Mouse (Mus musculus) frontal cortex, adult 2 months (tissue): ENCODE measurements around the gene 2200002D01Rik. TPM values are rescaled to one million over a fixed set of nuclear protein-coding genes. Genes with fewer than 3 reads are reported as not detected.
A peak's percentile ranks its signal among the peaks of the same experiment; 100 is the strongest.

Experiments
- DNase-seq, 2 experiments: peaks; one replicate each; pipeline ENCODE4 v3.0.0; 2022; ENCODE audit warnings: low spot score in 1 of 2; ENCODE audit errors: extremely low spot score in 1 of 2
- polyA plus RNA-seq: library from polyadenylated mRNA; depleted of rRNA; stranded (reverse); fragments of >200 nt; gene quantifications from 2 replicates; pipeline ENCODE4 v1.2.3, GENCODE M21; 2012; rRNA removed

Gene 2200002D01Rik
- 0.34 and 0.40 TPM in 2 replicates for polyA plus RNA-seq

- DNase-seq = no peak
Measured at GRCm38 (mm10) chr7:29248261-29248841, at the start of gene 2200002D01Rik. Gene 2200002D01Rik (minus strand): TSS chr7:29248466.

- DNase-seq = peak in 1 of 2 experiments; percentile 80
Measured at GRCm38 (mm10) chr7:29296998-29297397, 48.7 kb upstream of the 2200002D01Rik start.

- DNase-seq = no peak
Measured at GRCm38 (mm10) chr7:29295861-29296647, 47.8 kb upstream of the 2200002D01Rik start.

GRCm38 (mm10) chr7:29294111-29294761, 46.0 kb upstream of the 2200002D01Rik start:
- no peak for DNase-seq

GRCm38 (mm10) chr7:29293131-29294065, 45.1 kb upstream of the 2200002D01Rik start:
- DNase-seq = no peak

GRCm38 (mm10) chr7:29292458-29293098, 44.3 kb upstream of the 2200002D01Rik start:
- DNase-seq = no peak

- DNase-seq = no peak
Measured at GRCm38 (mm10) chr7:29291616-29292457, 43.6 kb upstream of the 2200002D01Rik start.

- peak in 1 of 2 experiments; percentile 30 for DNase-seq
Measured at GRCm38 (mm10) chr7:29290691-29291485, 42.6 kb upstream of the 2200002D01Rik start.

- DNase-seq = no peak
Measured at GRCm38 (mm10) chr7:29289856-29290255, 41.6 kb upstream of the 2200002D01Rik start.

GRCm38 (mm10) chr7:29288942-29289638, 40.8 kb upstream of the 2200002D01Rik start, which contains the start of gene Ppp1r14a:
Gene Ppp1r14a (plus strand): TSS chr7:29289308.
- DNase-seq = peak in 1 of 2 experiments; percentile 65

GRCm38 (mm10) chr7:29288079-29288478, 39.8 kb upstream of the 2200002D01Rik start:
- DNase-seq = no peak

GRCm38 (mm10) chr7:29287481-29287880, 39.2 kb upstream of the 2200002D01Rik start:
- DNase-seq = no peak

GRCm38 (mm10) chr7:29284523-29284922, 36.3 kb upstream of the 2200002D01Rik start:
- DNase-seq = no peak

- DNase-seq = no peak
Measured at GRCm38 (mm10) chr7:29283876-29284275, 35.6 kb upstream of the 2200002D01Rik start.

- DNase-seq = no peak
Measured at GRCm38 (mm10) chr7:29282074-29282554, 33.8 kb upstream of the 2200002D01Rik start.

GRCm38 (mm10) chr7:29281201-29282073, 33.2 kb upstream of the 2200002D01Rik start, which contains the start of gene Spint2:
Gene Spint2 (minus strand): TSS chr7:29281912.
- no peak for DNase-seq
